Mouse (Mus musculus) limb, embryonic 13.5 days (tissue): ENCODE data around the gene Epn2. TPM values are rescaled to one million over a fixed set of nuclear protein-coding genes. Genes with fewer than 3 reads are reported as not detected.

Source experiments
- ATAC-seq: fragments of 200-750 bp; cut with Nextera tagmentation; 2 replicates; pipeline ENCODE4 v1.8.0; 2017; ENCODE audit warnings: low read depth, moderate number of reproducible peaks, moderate TSS enrichment; ENCODE audit not compliant: low FRiP score
- H3K27ac ChIP-seq: fragments of 300-500 bp; sonication (generic); 2 replicates; pipeline ENCODE4 v1.5.1; 2015; ENCODE audit warnings: inconsistent platforms, mild to moderate bottlenecking, moderate library complexity
- H3K27me3 ChIP-seq: fragments of 300-500 bp; sonication (generic); 2 replicates; pipeline ENCODE4 v1.6.1; 2015; ENCODE audit warnings: mild to moderate bottlenecking, inconsistent platforms
- H3K36me3 ChIP-seq: fragments of 300-500 bp; sonication (generic); 2 replicates; pipeline ENCODE4 v1.6.1; 2015; ENCODE audit warnings: inconsistent platforms, mild to moderate bottlenecking, moderate library complexity
- H3K4me1 ChIP-seq: fragments of 300-500 bp; sonication (generic); 2 replicates; pipeline ENCODE4 v1.6.1; 2015; ENCODE audit warnings: inconsistent platforms
- H3K4me2 ChIP-seq: fragments of 300-500 bp; sonication (generic); replicated peaks from 2 replicates; pipeline ENCODE4 v1.6.1; 2015; ENCODE audit warnings: inconsistent platforms, mild to moderate bottlenecking, moderate library complexity
- H3K4me3 ChIP-seq: fragments of 300-500 bp; sonication (generic); 2 replicates; pipeline ENCODE4 v1.5.1; 2015; ENCODE audit warnings: moderate library complexity, mild to moderate bottlenecking, inconsistent platforms
- H3K9ac ChIP-seq: fragments of 300-500 bp; sonication (generic); 2 replicates; pipeline ENCODE4 v1.6.1; 2015; ENCODE audit warnings: mild to moderate bottlenecking, inconsistent platforms
- H3K9me3 ChIP-seq: fragments of 300-500 bp; sonication (generic); 2 replicates; pipeline ENCODE4 v1.6.1; 2016; ENCODE audit warnings: inconsistent platforms
- WGBS: fragments of 180-500 bp; shearing (Covaris S2); methylation state at CpG from one replicate; pipeline ENCODE4 v1.1.7; 2015; 5-methylcytosine and 5-hydroxymethylcytosine counted together
- polyA plus RNA-seq: library from polyadenylated mRNA; unstranded; fragments of >200 nt; fragmentation: Nextera tagmentation; extraction: Ambion mirVana; gene quantifications from 2 replicates; pipeline ENCODE4 v1.2.1, GENCODE M21; 2015

The Epn2 gene
- polyA plus RNA-seq, 1 experiment from 2014 or later = 32.1 TPM

DNA sequence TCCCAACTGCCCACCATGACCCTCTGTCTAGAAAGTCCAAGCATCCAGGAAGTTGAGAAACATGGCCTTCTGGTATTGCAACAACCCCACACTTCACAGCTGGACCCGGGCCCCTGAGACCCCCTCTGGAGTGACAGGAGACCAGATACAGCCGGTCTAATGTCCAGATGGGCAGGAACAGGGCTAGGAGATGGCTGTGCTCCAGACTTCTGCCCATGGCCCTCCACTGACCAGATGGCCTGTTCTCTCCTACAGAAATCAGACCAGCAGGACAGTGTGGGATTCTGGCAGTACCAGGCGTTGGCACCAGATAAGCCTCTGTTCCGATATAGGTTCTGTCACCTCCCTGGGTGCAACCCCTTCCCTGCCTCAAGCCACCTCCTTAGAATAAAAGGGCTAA, 111.0 kb downstream of the Epn2 start:
- no peak for ATAC-seq
- 86% methylated on average over 4 of the region's 4 CpGs for WGBS
- Histone ChIP-seq H3K27me3 (no peaks in the 10 kb centered on the region), H3K36me3 (no peaks in the 10 kb centered on the region), H3K9me3 (0 out of 2 replicates have a peak, but pooled peaks cover 5% of the 10 kb centered on the region), H3K4me3 (no peak overlapping the region), H3K4me2 (no peak overlapping the region), H3K4me1 (peaks cover 7% of the 10 kb centered on the region), H3K9ac (no peak overlapping the region), H3K27ac (no peak overlapping the region)

Other genes starting within 250 kb of the Epn2 start
- 0.06 TPM in 1 of 2 replicates, not detected in the other for gene Slc47a2, start 236.8 kb downstream of the Epn2 start, polyA plus RNA-seq
- gene Slc47a1, start 201.3 kb downstream of the Epn2 start, polyA plus RNA-seq = 0.36 and 0.50 TPM in 2 replicates
- 0.60 and 0.61 TPM in 2 replicates for gene Rnf112, start 125.6 kb downstream of the Epn2 start, polyA plus RNA-seq
- 319 TPM in 2 replicates for gene Mfap4, start 94.3 kb downstream of the Epn2 start, polyA plus RNA-seq
- 87.3 and 87.8 TPM in 2 replicates for gene Mapk7, start 85.3 kb downstream of the Epn2 start, polyA plus RNA-seq
- 31.9 and 32.6 TPM in 2 replicates for gene B9d1, start 74.5 kb downstream of the Epn2 start, polyA plus RNA-seq
- gene Grap, start 73.6 kb upstream of the Epn2 start, polyA plus RNA-seq = 6.8 and 7.0 TPM in 2 replicates
- gene Fam83g, start 104.4 kb upstream of the Epn2 start, polyA plus RNA-seq = 2.2 and 2.3 TPM in 2 replicates
- gene Slc5a10, start 141.1 kb upstream of the Epn2 start, polyA plus RNA-seq = 0.08 TPM in 1 of 2 replicates, not detected in the other
- 29.8 and 34.7 TPM in 2 replicates for gene Prpsap2, start 182.4 kb upstream of the Epn2 start, polyA plus RNA-seq